Mouse (Mus musculus) megakaryocyte, embryonic 14.5 days (primary cell): ENCODE measurements at regions not wholly inside any gene's neighbourhood (a gene's known extent, or its start where the extent isn't known, plus 50 kb on each side); places are given as distances from the start of the nearest gene placed in this dataset.

Experiments
- H3K27me3 ChIP-seq: replicated peaks from 2 replicates; pipeline ENCODE3; 2012; ENCODE audit warnings: inconsistent platforms
- H3K36me3 ChIP-seq: replicated peaks from 2 replicates; pipeline ENCODE3; 2012; ENCODE audit warnings: low read length, inconsistent platforms, mixed read lengths
- H3K4me1 ChIP-seq: 2 replicates; pipeline ENCODE4 v1.6.1; 2012; ENCODE audit warnings: inconsistent platforms
- H3K4me3 ChIP-seq: replicated peaks from 2 replicates; pipeline ENCODE3; 2012; ENCODE audit warnings: moderate library complexity, mild to moderate bottlenecking, inconsistent platforms
- H3K9me3 ChIP-seq: 2 replicates; pipeline ENCODE4 v1.6.1; 2012; ENCODE audit warnings: inconsistent platforms
- FLI1 ChIP-seq: IDR thresholded peaks from 2 replicates; pipeline ENCODE4 v1.6.1; 2012; ENCODE audit warnings: low read length, inconsistent platforms, mixed read lengths
- GATA1 ChIP-seq: IDR thresholded peaks from 3 replicates; pipeline ENCODE4 v1.6.1; 2012; ENCODE audit warnings: mixed read lengths, low read length, inconsistent platforms, borderline replicate concordance

DNA sequence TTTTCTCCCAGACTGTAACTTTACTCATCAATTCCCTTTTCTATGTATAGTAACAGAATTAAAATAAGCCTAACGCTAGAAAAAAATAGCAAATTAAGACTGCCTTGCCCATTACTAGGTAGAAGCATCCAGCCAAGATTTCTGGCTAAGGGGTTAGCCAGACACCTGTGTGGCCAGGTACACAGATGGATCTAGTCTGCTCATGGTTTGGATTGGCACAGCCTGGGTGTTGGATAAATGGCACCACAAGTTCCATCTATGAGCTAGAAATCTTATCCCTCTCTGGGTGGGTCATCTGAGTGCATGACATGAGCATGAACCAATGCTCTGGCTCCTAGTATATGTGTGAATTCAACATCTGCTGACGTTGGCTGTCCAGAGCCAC, 383.7 kb downstream of the Zfp536 start:
- Histone ChIP-seq H3K9me3 (peaks cover 34% of the 10 kb centered on the region), H3K4me3 (no peak overlapping the region), H3K27me3 (no peaks in the 10 kb centered on the region), H3K4me1 (no peaks in the 10 kb centered on the region), H3K36me3 (no peaks in the 10 kb centered on the region)
- no peak for TF ChIP-seq FLI1
- no peak for TF ChIP-seq GATA1

DNA sequence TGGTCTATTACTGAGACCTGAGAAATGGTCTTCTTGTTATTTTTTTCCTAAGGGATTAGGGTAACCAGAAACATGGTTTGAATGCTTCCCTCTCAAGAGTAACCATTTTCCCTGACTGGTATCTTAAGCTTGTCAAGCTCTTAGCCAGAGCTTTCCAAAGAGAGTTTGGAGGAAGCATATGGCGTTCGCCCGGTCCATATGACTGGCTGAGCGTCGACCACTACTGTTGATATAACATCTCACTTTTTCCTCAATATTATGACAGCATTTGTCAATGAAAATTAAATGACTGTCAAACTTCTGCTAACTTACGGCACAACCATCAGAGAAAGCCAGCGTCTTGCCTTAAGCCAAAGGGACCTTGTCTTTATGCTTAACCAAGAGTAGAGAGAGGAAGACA, 383.2 kb downstream of the Zfp536 start:
- Histone ChIP-seq H3K36me3 (no peaks in the 10 kb centered on the region), H3K4me3 (no peak overlapping the region), H3K4me1 (no peaks in the 10 kb centered on the region), H3K9me3 (peaks cover 40% of the 10 kb centered on the region), H3K27me3 (no peaks in the 10 kb centered on the region)
- TF ChIP-seq GATA1 (no peak), FLI1 (no peak)

- Histone ChIP-seq H3K9me3 (peaks cover 40% of the 10 kb centered on the region), H3K4me3 (no peak overlapping the region), H3K36me3 (no peaks in the 10 kb centered on the region), H3K27me3 (no peaks in the 10 kb centered on the region), H3K4me1 (no peaks in the 10 kb centered on the region)
- TF ChIP-seq GATA1 (no peak), FLI1 (no peak)
Observed at GRCm38 (mm10) chr7:37392122-37392521, 381.3 kb downstream of the Zfp536 start.

DNA sequence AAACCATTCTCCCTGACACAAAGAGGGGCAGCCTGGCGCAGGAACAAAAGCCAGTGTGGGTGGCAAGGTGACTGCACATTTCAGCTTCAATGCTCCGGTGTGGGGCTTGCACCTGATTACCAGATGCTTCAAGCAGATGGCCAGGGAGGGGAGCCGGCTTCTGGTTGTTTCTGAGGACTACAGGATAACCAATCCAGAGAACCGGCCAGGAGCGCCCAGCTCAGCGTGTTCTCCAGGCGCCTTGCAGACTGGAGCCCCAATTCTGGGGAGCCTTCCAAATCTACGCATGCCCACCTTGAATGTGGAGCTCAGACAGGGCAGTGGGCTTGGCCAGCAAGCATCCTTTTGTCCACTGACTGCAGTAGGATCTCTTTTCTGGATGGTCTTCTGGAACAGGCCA, 380.8 kb downstream of the Zfp536 start:
- H3K27me3 ChIP-seq = no peaks in the 10 kb centered on the region
- no peak for TF ChIP-seq FLI1
- no peaks in the 10 kb centered on the region for H3K4me1 ChIP-seq
- H3K36me3 ChIP-seq = no peaks in the 10 kb centered on the region
- H3K9me3 ChIP-seq = peaks cover 44% of the 10 kb centered on the region
- H3K4me3 ChIP-seq = no peak overlapping the region

- Histone ChIP-seq H3K9me3 (peaks cover 40% of the 10 kb centered on the region), H3K27me3 (no peaks in the 10 kb centered on the region), H3K4me3 (peak overlapping the region; percentile 12), H3K36me3 (no peaks in the 10 kb centered on the region), H3K4me1 (no peaks in the 10 kb centered on the region)
- no peak for TF ChIP-seq FLI1
- TF ChIP-seq GATA1 = no peak
Observed at GRCm38 (mm10) chr7:37393071-37393470, 380.4 kb downstream of the Zfp536 start.

DNA sequence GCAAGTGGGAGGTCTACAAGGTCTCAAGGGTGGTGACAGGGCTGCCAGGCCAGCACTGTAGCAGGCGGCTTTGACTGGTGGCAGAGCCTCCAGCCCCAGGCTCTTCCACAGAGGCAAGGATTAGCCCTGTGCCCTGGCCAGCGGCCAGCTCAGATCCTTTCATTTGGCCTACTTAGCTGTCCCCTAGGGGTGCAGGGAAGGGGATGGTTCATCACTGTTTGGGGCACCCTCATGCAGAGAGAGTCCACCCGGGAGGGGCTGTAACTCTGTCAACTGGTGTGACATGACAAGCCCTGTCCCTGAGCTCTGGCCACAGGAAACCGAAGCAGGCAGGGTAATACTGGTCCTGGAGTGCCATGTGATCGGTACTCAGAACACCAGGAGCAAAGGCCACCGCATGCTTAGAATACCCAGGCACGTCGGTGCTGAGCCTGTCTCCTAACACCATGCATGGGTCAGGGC, 378.4 kb downstream of the Zfp536 start:
- peaks cover 34% of the 10 kb centered on the region for H3K9me3 ChIP-seq

DNA sequence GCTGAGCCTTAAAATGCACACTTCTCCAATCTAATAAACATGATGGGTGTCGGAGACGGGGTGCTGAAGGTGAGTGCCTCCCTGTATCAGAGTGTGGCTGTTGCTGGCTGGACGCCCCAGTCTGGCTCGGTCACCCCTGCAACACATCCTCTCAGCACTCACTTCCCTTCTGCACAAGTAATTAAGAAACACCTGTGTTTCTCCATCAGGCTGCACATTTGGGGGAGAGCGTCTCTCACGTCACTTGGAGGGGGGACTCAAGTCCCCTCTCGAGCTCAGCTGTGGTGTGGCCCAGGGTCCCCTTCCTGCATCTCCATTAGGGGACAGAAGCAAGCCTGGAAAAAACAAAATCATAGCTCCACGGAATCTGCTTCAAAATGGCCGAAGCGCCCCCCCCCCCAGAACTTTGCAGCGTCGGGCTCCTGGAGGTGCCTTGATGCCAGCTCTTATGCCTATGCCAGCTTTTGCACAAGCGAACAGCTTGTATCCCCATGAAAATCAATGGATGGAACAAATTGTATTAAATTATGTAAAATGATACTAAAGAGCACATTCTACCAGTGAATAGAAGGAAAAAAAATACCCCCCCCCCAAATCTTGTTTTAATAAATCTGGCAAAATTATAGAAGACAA, 377.4 kb downstream of the Zfp536 start:
- no peaks in the 10 kb centered on the region for H3K36me3 ChIP-seq
- TF ChIP-seq FLI1 (no peak), GATA1 (no peak)
- peaks cover 33% of the 10 kb centered on the region for H3K9me3 ChIP-seq
- no peak overlapping the region for H3K4me3 ChIP-seq
- no peaks in the 10 kb centered on the region for H3K4me1 ChIP-seq
- no peaks in the 10 kb centered on the region for H3K27me3 ChIP-seq

More for the DNA sequence above, 378.4 kb downstream of the Zfp536 start:
- Histone ChIP-seq H3K27me3 (no peaks in the 10 kb centered on the region), H3K4me3 (peak overlapping the region; percentile 9), H3K36me3 (no peaks in the 10 kb centered on the region), H3K4me1 (no peaks in the 10 kb centered on the region)
- TF ChIP-seq GATA1 = no peak

DNA sequence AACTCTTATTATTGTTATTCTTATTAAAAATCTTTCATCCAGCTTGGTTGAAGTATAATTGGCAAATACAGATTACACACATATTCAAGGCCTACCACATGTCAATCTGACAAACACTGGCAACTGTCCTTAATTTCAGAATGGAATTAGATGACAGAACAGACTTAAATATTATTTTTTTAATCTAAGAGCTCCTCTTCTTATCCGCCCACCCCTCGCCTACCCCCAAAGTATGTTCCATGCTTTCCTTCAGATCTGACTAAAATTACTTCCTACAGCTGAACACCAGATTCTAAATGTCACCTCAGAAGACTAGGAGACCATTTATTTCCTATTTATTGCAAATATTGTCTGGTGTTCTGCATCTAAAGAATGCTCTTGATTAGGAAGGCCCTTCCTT, 370.0 kb downstream of the Zfp536 start:
- Histone ChIP-seq H3K27me3 (no peaks in the 10 kb centered on the region), H3K9me3 (peaks cover 7% of the 10 kb centered on the region), H3K4me3 (no peak overlapping the region), H3K4me1 (no peaks in the 10 kb centered on the region), H3K36me3 (no peaks in the 10 kb centered on the region)
- TF ChIP-seq GATA1 = no peak
- no peak for TF ChIP-seq FLI1

DNA sequence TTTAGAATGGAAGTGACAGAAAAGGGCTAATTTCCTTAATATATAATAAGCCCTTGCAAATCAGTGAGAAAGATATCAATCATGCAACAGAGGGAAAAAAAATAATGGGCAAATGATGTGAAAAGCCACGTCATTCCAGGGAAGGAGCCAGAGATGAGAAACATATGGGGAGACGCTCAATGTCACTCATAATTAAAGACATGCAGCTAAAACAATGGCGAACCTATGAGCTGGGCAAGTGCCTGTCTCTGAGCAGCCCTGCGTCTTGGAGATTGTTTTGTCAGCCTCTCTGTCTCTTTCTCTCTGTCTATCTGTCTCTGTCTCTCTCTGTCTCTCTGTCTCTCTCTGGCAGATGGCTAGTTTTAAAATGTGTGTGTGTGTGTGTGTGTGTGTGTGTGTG, 360.1 kb downstream of the Zfp536 start:
- Histone ChIP-seq H3K27me3 (no peaks in the 10 kb centered on the region), H3K36me3 (no peaks in the 10 kb centered on the region), H3K4me1 (no peaks in the 10 kb centered on the region), H3K4me3 (no peak overlapping the region), H3K9me3 (no peaks in the 10 kb centered on the region)
- TF ChIP-seq FLI1 (no peak), GATA1 (no peak)

DNA sequence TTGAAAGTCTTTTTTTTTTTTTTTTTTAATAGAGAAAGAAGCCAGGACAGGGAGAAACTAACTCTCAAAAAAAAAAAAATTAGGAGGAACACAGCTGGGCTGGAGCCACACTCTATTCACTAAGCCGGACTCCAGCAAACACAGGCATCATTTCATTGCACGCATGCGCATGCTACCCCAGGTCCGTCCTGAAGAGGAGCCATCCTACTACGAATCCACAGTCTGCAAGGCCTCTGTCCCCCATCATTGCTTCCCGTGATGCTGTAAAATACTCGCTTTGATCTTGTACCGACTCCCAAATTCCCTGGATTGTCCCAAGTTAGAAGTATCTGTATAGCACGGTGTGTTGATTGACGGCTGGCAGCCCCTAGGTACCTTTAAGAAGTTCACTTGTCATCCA, 351.7 kb downstream of the Zfp536 start:
- H3K4me1 ChIP-seq = no peaks in the 10 kb centered on the region
- H3K9me3 ChIP-seq = 0 out of 2 replicates have a peak, but pooled peaks cover 3% of the 10 kb centered on the region
- no peaks in the 10 kb centered on the region for H3K36me3 ChIP-seq
- no peaks in the 10 kb centered on the region for H3K27me3 ChIP-seq
- peak overlapping the region; percentile 53 for H3K4me3 ChIP-seq
- TF ChIP-seq GATA1 (no peak), FLI1 (no peak)
